Mouse (Mus musculus) liver, adult 2 months (tissue): Measurements from ENCODE around the gene Isg15. TPM values are rescaled to one million over a fixed set of nuclear protein-coding genes. Genes with fewer than 3 reads are reported as not detected.
A peak's percentile ranks its signal among the peaks of the same experiment; 100 is the strongest.

Source experiments
- DNase-seq: peaks from one replicate; pipeline ENCODE4 v3.0.0-alpha.2; 2011; ENCODE audit warnings: low read depth, low spot score; ENCODE audit errors: extremely low read depth
- H3K27ac ChIP-seq: fragments of 200-500 bp; replicated peaks from 2 replicates; pipeline ENCODE4 v1.5.1; 2012; ENCODE audit warnings: low read depth, mild to moderate bottlenecking, control low read depth, inconsistent platforms, low read length; ENCODE audit not compliant: insufficient read depth
- H3K27me3 ChIP-seq: fragments of 200-500 bp; 2 replicates; pipeline ENCODE4 v1.6.1; 2012; ENCODE audit warnings: mild to moderate bottlenecking, moderate library complexity, low read length, inconsistent platforms; ENCODE audit not compliant: control insufficient read depth, insufficient read depth
- H3K36me3 ChIP-seq: fragments of 200-500 bp; 2 replicates; pipeline ENCODE4 v1.6.1; 2012; ENCODE audit warnings: low read length, inconsistent platforms; ENCODE audit not compliant: control insufficient read depth, insufficient read depth
- H3K4me1 ChIP-seq: fragments of 200-500 bp; 2 replicates; pipeline ENCODE4 v1.6.1; 2011; ENCODE audit warnings: low read length; ENCODE audit not compliant: control insufficient read depth, insufficient read depth
- H3K4me3 ChIP-seq: fragments of 200-500 bp; 2 replicates; pipeline ENCODE4 v1.5.1; 2011; ENCODE audit warnings: low read depth, mild to moderate bottlenecking, control low read depth, low read length, moderate library complexity; ENCODE audit not compliant: insufficient read depth
- H3K79me2 ChIP-seq: fragments of 200-500 bp; 2 replicates; pipeline ENCODE4 v1.6.1; 2012; ENCODE audit warnings: inconsistent platforms, mild to moderate bottlenecking, low read length, moderate library complexity; ENCODE audit not compliant: control insufficient read depth, insufficient read depth
- H3K9ac ChIP-seq: fragments of 200-500 bp; 2 replicates; pipeline ENCODE4 v1.6.1; 2012; ENCODE audit warnings: low read depth, mild to moderate bottlenecking, control low read depth, inconsistent platforms, low read length
- CTCF ChIP-seq: fragments of 200-500 bp; IDR thresholded peaks from 2 replicates; pipeline ENCODE4 v1.5.1; 2011; ENCODE audit warnings: low read depth, low read length, control low read depth
- POLR2A ChIP-seq: fragments of 200-500 bp; IDR thresholded peaks from 2 replicates; pipeline ENCODE4 v1.6.1; 2011; ENCODE audit warnings: low read length, control low read depth; ENCODE audit not compliant: insufficient read depth; ENCODE audit errors: extremely low read depth
- WGBS: fragments of 180-500 bp; shearing (Covaris S2); methylation state at CpG from one replicate; pipeline ENCODE4 v1.1.7; 2018; 5-methylcytosine and 5-hydroxymethylcytosine counted together
- polyA plus RNA-seq: library from polyadenylated mRNA; depleted of rRNA; stranded (reverse); fragments of >200 nt; gene quantifications from 2 replicates; pipeline ENCODE4 v1.2.3, GENCODE M21; 2012
- total RNA-seq: library from RNA; depleted of rRNA; stranded (reverse); fragments of >200 nt; gene quantifications from 2 replicates; pipeline ENCODE4 v1.2.3, GENCODE M21; 2014

Gene Isg15
- total and polyA plus RNA-seq, 2 experiments: 20.7 to 44.3 TPM

DNA sequence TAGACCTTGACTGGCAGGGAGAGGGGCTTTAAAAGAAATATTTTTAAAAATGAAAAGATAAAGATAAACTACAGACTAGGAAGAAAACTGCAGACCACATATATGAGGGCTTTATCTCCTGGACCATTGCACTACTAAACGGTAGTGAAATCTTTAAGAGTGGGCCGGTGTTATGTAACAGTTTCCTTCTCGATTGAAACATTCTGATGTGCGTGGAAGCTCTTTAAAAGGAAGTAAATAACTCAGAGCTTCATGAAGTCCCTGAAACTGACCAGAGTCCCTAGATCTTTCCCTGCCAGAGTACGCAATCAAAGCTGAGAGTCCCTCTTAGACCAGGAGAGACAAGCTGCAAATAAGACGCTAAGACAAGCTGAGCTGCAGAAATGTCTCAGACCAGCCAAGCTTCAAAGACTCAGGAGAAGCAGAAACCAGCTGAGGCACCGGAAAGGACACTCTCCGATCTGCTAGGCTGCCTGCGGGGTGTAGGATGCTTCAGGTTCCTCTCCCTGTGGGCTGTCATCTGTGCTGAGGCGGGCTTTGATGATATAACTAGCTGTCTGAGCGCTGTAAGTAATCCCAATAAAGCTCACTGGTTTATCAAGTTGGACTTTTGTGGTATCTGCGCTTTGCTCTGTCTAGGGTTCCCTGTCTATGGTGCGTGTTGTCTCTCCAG, 9.5 kb upstream of the Isg15 start:
- peaks cover 4% of the 10 kb centered on the region; the same call in 1 of the 2 replicates for H3K4me1 ChIP-seq
- no peak overlapping the region for H3K9ac ChIP-seq
- H3K27me3 ChIP-seq: no peaks in the 10 kb centered on the region
- DNase-seq: no peak
- H3K79me2 ChIP-seq: no peaks in the 10 kb centered on the region
- TF ChIP-seq POLR2A: no peak
- no peak for TF ChIP-seq CTCF
- no peaks in the 10 kb centered on the region for H3K36me3 ChIP-seq
- H3K4me3 ChIP-seq: no peak overlapping the region
- H3K27ac ChIP-seq: no peak overlapping the region
- 82% methylated on average over 13 of the region's 13 CpGs for WGBS

DNA sequence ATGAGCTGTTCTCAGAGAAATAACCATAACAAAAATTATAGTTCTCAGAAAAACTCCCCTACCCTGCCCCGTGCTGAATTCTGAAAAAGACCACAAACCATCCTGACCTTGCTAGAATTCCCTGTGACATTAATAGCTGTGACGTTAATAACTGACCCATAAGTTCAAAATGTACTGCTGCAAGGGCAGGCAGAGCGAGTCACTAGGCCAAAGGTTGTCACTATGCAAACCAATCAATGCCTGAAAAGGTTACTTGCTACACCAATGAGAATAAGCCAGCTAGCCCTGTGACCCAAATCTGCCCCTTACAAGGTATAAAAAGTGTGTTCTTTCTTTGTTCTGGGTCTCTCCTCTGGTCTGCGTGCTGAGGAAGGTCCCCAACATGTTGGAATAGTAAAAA, 8.3 kb upstream of the Isg15 start:
- H3K4me1 ChIP-seq: peaks cover 11% of the 10 kb centered on the region
- WGBS: 51% methylated on average over 4 of the region's 4 CpGs
- H3K79me2 ChIP-seq: peaks cover 5% of the 10 kb centered on the region; the same call in 1 of the 2 replicates
- DNase-seq: peak; percentile 57
- H3K9ac ChIP-seq: no peak overlapping the region
- no peak overlapping the region for H3K27ac ChIP-seq
- H3K36me3 ChIP-seq: no peaks in the 10 kb centered on the region
- no peak overlapping the region for H3K4me3 ChIP-seq
- TF ChIP-seq CTCF (no peak), POLR2A (no peak)
- H3K27me3 ChIP-seq: no peaks in the 10 kb centered on the region

DNA sequence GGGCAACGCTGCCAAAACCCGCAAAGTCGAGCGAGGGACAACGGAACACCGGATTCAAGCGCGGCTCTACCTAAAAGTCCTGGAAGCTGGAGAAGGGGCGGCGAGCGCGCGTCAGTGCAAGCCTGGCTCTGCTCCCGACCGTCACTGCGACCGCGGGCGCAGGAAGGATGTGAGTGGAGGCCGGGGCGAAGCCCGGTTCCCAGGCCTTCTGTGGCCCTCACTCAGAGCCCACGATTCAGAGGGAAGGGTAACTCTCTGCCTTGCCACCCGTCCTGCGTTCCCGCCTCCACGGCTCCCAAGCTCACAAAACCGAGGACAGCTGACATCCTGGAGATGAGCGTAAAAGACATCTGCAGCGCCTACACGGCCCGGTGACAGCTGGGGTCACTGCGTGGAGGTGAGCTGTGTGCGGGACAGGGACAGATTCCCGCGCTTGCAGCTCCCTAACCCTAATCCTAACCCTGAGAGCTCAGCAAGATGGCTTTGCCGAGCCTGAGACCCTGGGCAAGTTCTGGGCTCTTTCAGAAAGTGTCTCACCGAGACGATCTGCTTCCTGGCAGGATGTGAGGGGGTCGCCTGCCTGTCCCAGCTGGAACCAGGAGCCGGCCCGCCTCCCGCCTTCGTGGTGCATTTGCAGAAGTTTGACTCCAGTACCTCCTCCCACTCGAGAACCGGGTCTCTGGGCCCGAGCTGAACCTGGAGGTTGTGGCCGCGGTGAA, 3.0 kb upstream of the Isg15 start:
- Histone ChIP-seq H3K27me3 (no peaks in the 10 kb centered on the region), H3K79me2 (peaks cover 5% of the 10 kb centered on the region; the same call in 1 of the 2 replicates), H3K27ac (peak overlapping the region; percentile 81), H3K4me1 (peaks cover 16% of the 10 kb centered on the region), H3K4me3 (peak overlapping the region; percentile 90), H3K9ac (peak overlapping the region; percentile 91), H3K36me3 (no peaks in the 10 kb centered on the region)
- WGBS: under 1% methylated on average over 49 of the region's 49 CpGs
- no peak for DNase-seq
- TF ChIP-seq CTCF: no peak
- no peak for TF ChIP-seq POLR2A

DNA sequence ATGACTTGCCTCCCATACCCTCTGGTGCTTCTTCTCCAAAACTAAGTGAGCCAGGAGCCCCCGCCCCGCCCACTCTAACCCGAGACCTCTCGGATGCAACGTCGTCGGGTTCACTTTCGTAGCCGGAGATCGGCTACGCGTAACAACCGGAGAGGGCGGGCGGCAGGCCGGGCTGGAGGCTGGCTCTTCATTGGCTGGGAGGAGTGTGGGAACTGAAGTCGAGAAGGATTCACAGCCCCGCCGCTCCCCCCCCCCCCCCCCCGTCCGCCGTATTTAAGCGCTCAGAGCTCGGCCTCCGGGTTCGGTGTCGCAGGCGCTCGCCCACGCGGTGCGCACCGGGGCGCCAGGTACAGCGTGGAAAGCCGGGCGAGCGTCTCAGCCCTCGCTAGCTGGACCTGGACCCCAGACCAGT, 2.4 kb upstream of the Isg15 start, which contains the start of gene AW011738:
AW011738 (plus strand) TSS at position 304 of the 412 bp plus-strand sequence.
- under 1% methylated on average over 37 of the region's 39 CpGs for WGBS
- Histone ChIP-seq H3K79me2 (peaks cover 5% of the 10 kb centered on the region; the same call in 1 of the 2 replicates), H3K27ac (peak within 1 kb of the TSS; percentile 81), H3K4me3 (peak within 1 kb of the TSS; percentile 90), H3K9ac (peak within 1 kb of the TSS; percentile 91), H3K4me1 (peaks cover 17% of the 10 kb centered on the region), H3K27me3 (no peaks in the 10 kb centered on the region), H3K36me3 (no peaks in the 10 kb centered on the region)
- peak; percentile 69 for DNase-seq
- peak; percentile 73; the same call in 1 of the 2 replicates for TF ChIP-seq POLR2A
- TF ChIP-seq CTCF: no peak

DNA sequence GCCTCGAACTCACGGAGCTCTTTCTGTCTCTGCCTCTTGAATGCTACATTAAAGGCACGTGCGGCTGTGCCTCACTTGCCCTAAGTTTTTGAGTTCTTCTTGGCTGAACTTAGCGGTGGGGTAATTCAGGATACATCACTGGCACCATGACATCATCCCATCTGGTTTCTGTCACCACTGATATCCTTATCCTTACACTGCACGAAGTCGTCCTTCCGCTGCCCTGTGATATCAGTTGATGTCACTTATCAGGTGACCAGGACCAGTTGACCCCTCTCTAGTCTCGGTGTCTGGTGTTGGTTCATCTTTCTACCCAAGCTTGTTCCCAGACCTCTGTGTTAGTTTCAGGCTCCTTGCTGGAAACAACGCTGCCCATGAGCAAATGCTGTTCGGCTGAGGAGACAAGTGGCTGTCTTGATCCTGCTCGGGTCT, 1.9 kb upstream of the Isg15 start:
- DNase-seq: peak; percentile 19
- TF ChIP-seq POLR2A (no peak), CTCF (no peak)
- Histone ChIP-seq H3K36me3 (no peaks in the 10 kb centered on the region), H3K27me3 (no peaks in the 10 kb centered on the region), H3K9ac (peak overlapping the region; percentile 7), H3K4me1 (peaks cover 18% of the 10 kb centered on the region), H3K79me2 (peaks cover 5% of the 10 kb centered on the region; the same call in 1 of the 2 replicates), H3K4me3 (peak overlapping the region; percentile 45), H3K27ac (peak overlapping the region; percentile 51)
- WGBS: 37% methylated on average over 12 of the region's 12 CpGs

DNA sequence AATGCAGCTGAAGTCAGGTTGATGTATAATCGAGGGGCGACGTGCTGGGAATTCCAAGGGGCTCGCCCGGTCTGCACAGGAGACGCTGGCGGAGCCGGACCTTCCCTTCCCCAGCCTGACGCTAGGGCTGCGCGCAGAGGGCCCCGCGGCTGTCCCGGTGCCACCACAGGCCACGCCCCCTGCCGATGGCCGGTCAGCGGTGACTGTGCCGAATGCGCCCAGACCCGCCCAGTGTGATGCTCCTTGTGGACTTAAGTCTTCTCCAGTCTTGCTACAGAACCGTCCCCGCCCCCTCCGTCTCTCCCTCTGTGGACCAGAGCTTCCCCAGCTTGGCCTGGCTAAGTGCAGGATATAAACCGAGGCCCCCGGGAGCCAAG, 2.8 kb downstream of the Isg15 start:
- Histone ChIP-seq H3K4me3 (peak overlapping the region; percentile 76), H3K79me2 (0 out of 2 replicates have a peak, but pooled peaks cover 6% of the 10 kb centered on the region), H3K9ac (peak overlapping the region; percentile 84), H3K27ac (peak overlapping the region; percentile 90), H3K27me3 (no peaks in the 10 kb centered on the region), H3K4me1 (peaks cover 12% of the 10 kb centered on the region; the same call in 1 of the 2 replicates), H3K36me3 (no peaks in the 10 kb centered on the region)
- WGBS: 0% methylated on average over 25 of the region's 26 CpGs
- 0 out of 2 replicates have a peak, but pooled peaks have one; percentile 18 for TF ChIP-seq POLR2A
- TF ChIP-seq CTCF: 0 out of 2 replicates have a peak, but pooled peaks have one; percentile 13
- peak; percentile 81 for DNase-seq
